Mouse (Mus musculus): ENCODE data around the gene Galnt14.

- TF ChIP-seq POLR2A (IDR thresholded peaks at IDR 0.05; ENCODE audit: borderline replicate concordance, control insufficient read depth, low read depth, low read length) (no peak), CTCF (IDR thresholded peaks at IDR 0.05; ENCODE audit: control insufficient read depth, insufficient read depth, low read length) (no peak)
Measured at GRCm38 (mm10) chr17:73620049-73620448, 90.2 kb downstream of the Galnt14 start.
